Mouse (Mus musculus) G1E (cell line): ENCODE results near the gene Nup88.

Source experiments
- CTCF ChIP-seq: IDR thresholded peaks from 2 replicates; pipeline ENCODE4 v1.5.1; 2012; ENCODE audit warnings: low read depth, low read length, inconsistent platforms, mixed read lengths
- GATA1 ChIP-seq: IDR thresholded peaks from 2 replicates; pipeline ENCODE4 v1.6.1; 2012; ENCODE audit warnings: borderline replicate concordance, low read length, inconsistent platforms, mixed read lengths
- GATA2 ChIP-seq: IDR thresholded peaks from 2 replicates; pipeline ENCODE4 v1.6.1; 2012; ENCODE audit warnings: low read depth, low read length, inconsistent platforms, borderline replicate concordance
- POLR2AphosphoS5 ChIP-seq: IDR thresholded peaks from 2 replicates; pipeline ENCODE4 v1.6.1; 2012; ENCODE audit warnings: low read depth, low read length, inconsistent platforms; ENCODE audit not compliant: insufficient replicate concordance
- TAL1 ChIP-seq: conservative IDR thresholded peaks from 2 replicates; pipeline ENCODE4 v1.6.1; 2012; ENCODE audit warnings: low read depth, low read length, inconsistent platforms, mixed read lengths

GRCm38 (mm10) chr11:70969821-70970559 lies at the start of gene Nup88, which contains the start of gene Rpain:
- TF ChIP-seq GATA1 (no peak), CTCF (no peak), POLR2AphosphoS5 (no peak), TAL1 (no peak), GATA2 (no peak)
